Mouse (Mus musculus) lung, embryonic 16.5 days (tissue): ENCODE data around the gene Vmn2r50. TPM values are rescaled to one million over a fixed set of nuclear protein-coding genes. Genes with fewer than 3 reads are reported as not detected.
"Not testable (repeated sequence)": the region's sequence is repeated elsewhere in the genome, so short reads cannot be mapped to it uniquely, and the experiment has no call there.

Experiments used
- ATAC-seq: fragments of 200-750 bp; cut with Nextera tagmentation; 2 replicates; pipeline ENCODE4 v1.8.0; 2017; ENCODE audit warnings: low read depth, mild to moderate bottlenecking, moderate library complexity
- H3K27ac ChIP-seq: fragments of 300-500 bp; sonication (generic); 2 replicates; pipeline ENCODE4 v1.5.1; 2014; ENCODE audit warnings: mild to moderate bottlenecking, control low read depth, low read length
- H3K27me3 ChIP-seq: fragments of 300-500 bp; sonication (generic); 2 replicates; pipeline ENCODE4 v1.6.1; 2014; ENCODE audit warnings: low read depth, low read length, mixed read lengths; ENCODE audit not compliant: control insufficient read depth, insufficient read depth
- H3K36me3 ChIP-seq: fragments of 300-500 bp; sonication (generic); 2 replicates; pipeline ENCODE4 v1.6.1; 2014; ENCODE audit warnings: low read length; ENCODE audit not compliant: control insufficient read depth, insufficient read depth
- H3K4me1 ChIP-seq: fragments of 300-500 bp; sonication (generic); replicated peaks from 2 replicates; pipeline ENCODE4 v1.6.1; 2014; ENCODE audit warnings: low read length, mixed read lengths; ENCODE audit not compliant: control insufficient read depth, insufficient read depth
- H3K4me2 ChIP-seq: fragments of 300-500 bp; sonication (generic); 2 replicates; pipeline ENCODE4 v1.6.1; 2014; ENCODE audit warnings: low read depth, low read length, control low read depth
- H3K4me3 ChIP-seq: fragments of 300-500 bp; sonication (generic); 2 replicates; pipeline ENCODE4 v1.5.1; 2014; ENCODE audit warnings: mild to moderate bottlenecking, low read length, control low read depth
- H3K9ac ChIP-seq: fragments of 300-500 bp; sonication (generic); 2 replicates; pipeline ENCODE4 v1.6.1; 2014; ENCODE audit warnings: low read length, control low read depth
- H3K9me3 ChIP-seq: fragments of 300-500 bp; sonication (generic); 2 replicates; pipeline ENCODE4 v1.6.1; 2016; ENCODE audit warnings: low read length; ENCODE audit not compliant: control insufficient read depth
- WGBS: fragments of 180-500 bp; shearing (Covaris S2); extraction: QIAGEN DNeasy Blood & Tissue Kit; methylation state at CpG from one replicate; pipeline ENCODE4 v1.1.7; 2014; 5-methylcytosine and 5-hydroxymethylcytosine counted together
- polyA plus RNA-seq: library from polyadenylated mRNA; unstranded; fragments of >200 nt; fragmentation: Nextera tagmentation; extraction: Ambion mirVana; gene quantifications from 2 replicates; pipeline ENCODE4 v1.2.1, GENCODE M21; 2015

The Vmn2r50 gene
- polyA plus RNA-seq: not detected in 2 replicates

- not testable (repeated sequence) for H3K9ac ChIP-seq, H3K27me3 ChIP-seq, ATAC-seq, H3K36me3 ChIP-seq, H3K9me3 ChIP-seq, H3K27ac ChIP-seq, H3K4me3 ChIP-seq, H3K4me1 ChIP-seq, H3K4me2 ChIP-seq
Observed at GRCm38 (mm10) chr7:10053196-10053595, at the start of gene Vmn2r50. Vmn2r50 (minus strand) TSS chr7:10053296.

- not testable (repeated sequence) for H3K4me3 ChIP-seq, H3K9me3 ChIP-seq, ATAC-seq, H3K27me3 ChIP-seq, H3K9ac ChIP-seq, H3K27ac ChIP-seq, H3K4me2 ChIP-seq, H3K36me3 ChIP-seq, H3K4me1 ChIP-seq
- WGBS: no CpG with 5 or more reads among the region's 2 CpGs
Observed at GRCm38 (mm10) chr7:9992157-9992556, 60.9 kb downstream of the Vmn2r50 start, which contains the start of gene Vmn2r49. Vmn2r49 (minus strand) TSS chr7:9992257.

Other genes with a start within 250 kb of the Vmn2r50 start
- not detected in 2 replicates for gene Vmn2r47, start 212.0 kb downstream of the Vmn2r50 start, polyA plus RNA-seq
- gene Vmn2r48, start 99.7 kb downstream of the Vmn2r50 start, polyA plus RNA-seq: not detected in 2 replicates
- gene Vmn2r49, start 61.0 kb downstream of the Vmn2r50 start, polyA plus RNA-seq: not detected in 2 replicates
- not detected in 2 replicates for gene Vmn2r51, start 52.4 kb upstream of the Vmn2r50 start, polyA plus RNA-seq
- not detected in 2 replicates for gene Vmn2r52, start 123.3 kb upstream of the Vmn2r50 start, polyA plus RNA-seq
- not detected in 2 replicates for gene Vmn1r66, start 224.7 kb upstream of the Vmn2r50 start, polyA plus RNA-seq